Mouse (Mus musculus): ENCODE measurements around the gene Cd274. TPM values are rescaled to one million over a fixed set of nuclear protein-coding genes. Genes with fewer than 3 reads are reported as not detected.
A peak's percentile ranks its signal among the peaks of the same experiment; 100 is the strongest.

The Cd274 gene
- polyA plus RNA-seq, 2 experiments, result 0.10 to 0.47 TPM

GRCm38 (mm10) chr19:29344868-29345267 is 22.4 kb upstream of the Cd274 start:
- no peak overlapping the region for H3K9ac ChIP-seq (ENCODE audit: low read depth, low read length, severe bottlenecking)
- H3K9me3 ChIP-seq (ENCODE audit: control insufficient read depth, low read length), result no peaks in the 10 kb centered on the region
- no peak for ATAC-seq (ENCODE audit: low FRiP score, low read depth)
- no peak overlapping the region for H3K4me3 ChIP-seq (replicated peaks; ENCODE audit: low read length)
- DNase-seq (ENCODE audit: low spot score), result no peak
- no peak for TF ChIP-seq POLR2A (IDR thresholded peaks at IDR 0.05; ENCODE audit: borderline replicate concordance, extremely low read depth, insufficient read depth, insufficient read length)
- H3K4me2 ChIP-seq (replicated peaks; ENCODE audit: low read depth, low read length, severe bottlenecking), result no peak overlapping the region
- H3K27ac ChIP-seq (replicated peaks; ENCODE audit: low read depth, low read length), result no peak overlapping the region
- no peaks in the 10 kb centered on the region for H3K27me3 ChIP-seq (ENCODE audit: control insufficient read depth, insufficient read depth, low read length)
- peaks cover 2% of the 10 kb centered on the region; the same call in 1 of the 2 replicates for H3K36me3 ChIP-seq (ENCODE audit: control insufficient read depth, insufficient read depth, low read length)
- H3K4me1 ChIP-seq (ENCODE audit: control insufficient read depth, insufficient read depth, low read length), result no peaks in the 10 kb centered on the region

- H3K36me3 ChIP-seq (ENCODE audit: control insufficient read depth, insufficient read depth, low read length), result peaks cover 5% of the 10 kb centered on the region; the same call in 1 of the 2 replicates
- DNase-seq (ENCODE audit: low spot score) (no peak), ATAC-seq (ENCODE audit: low FRiP score, low read depth) (no peak)
- H3K4me1 ChIP-seq (ENCODE audit: control insufficient read depth, insufficient read depth, low read length), result no peaks in the 10 kb centered on the region
- no peak overlapping the region for H3K9ac ChIP-seq (ENCODE audit: low read depth, low read length, severe bottlenecking)
- TF ChIP-seq POLR2A (IDR thresholded peaks at IDR 0.05; ENCODE audit: borderline replicate concordance, extremely low read depth, insufficient read depth, insufficient read length), result no peak
- WGBS, result 74% methylated on average over 6 of the region's 6 CpGs
- no peak overlapping the region for H3K27ac ChIP-seq (replicated peaks; ENCODE audit: low read depth, low read length)
- H3K9me3 ChIP-seq (ENCODE audit: control insufficient read depth, low read length), result no peaks in the 10 kb centered on the region
- H3K4me2 ChIP-seq (replicated peaks; ENCODE audit: low read depth, low read length, severe bottlenecking), result no peak overlapping the region
- no peak overlapping the region for H3K4me3 ChIP-seq (replicated peaks; ENCODE audit: low read length)
- H3K27me3 ChIP-seq (ENCODE audit: control insufficient read depth, insufficient read depth, low read length), result no peaks in the 10 kb centered on the region
Observed at GRCm38 (mm10) chr19:29345636-29346035, 21.6 kb upstream of the Cd274 start.

GRCm38 (mm10) chr19:29350991-29351390 is 16.3 kb upstream of the Cd274 start:
- H3K4me3 ChIP-seq (replicated peaks; ENCODE audit: low read length), result no peak overlapping the region
- no peak overlapping the region for H3K27ac ChIP-seq (replicated peaks; ENCODE audit: low read depth, low read length)
- no peak overlapping the region for H3K4me2 ChIP-seq (replicated peaks; ENCODE audit: low read depth, low read length, severe bottlenecking)
- 59% methylated on average over 5 of the region's 5 CpGs for WGBS
- H3K4me1 ChIP-seq (ENCODE audit: control insufficient read depth, insufficient read depth, low read length), result no peaks in the 10 kb centered on the region
- DNase-seq (ENCODE audit: low spot score) (no peak), ATAC-seq (ENCODE audit: low FRiP score, low read depth) (no peak)
- H3K36me3 ChIP-seq (ENCODE audit: control insufficient read depth, insufficient read depth, low read length), result peaks cover 5% of the 10 kb centered on the region; the same call in 1 of the 2 replicates
- no peak for TF ChIP-seq POLR2A (IDR thresholded peaks at IDR 0.05; ENCODE audit: borderline replicate concordance, extremely low read depth, insufficient read depth, insufficient read length)
- no peaks in the 10 kb centered on the region for H3K9me3 ChIP-seq (ENCODE audit: control insufficient read depth, low read length)
- H3K9ac ChIP-seq (ENCODE audit: low read depth, low read length, severe bottlenecking), result no peak overlapping the region
- H3K27me3 ChIP-seq (ENCODE audit: control insufficient read depth, insufficient read depth, low read length), result no peaks in the 10 kb centered on the region

GRCm38 (mm10) chr19:29354895-29355877 is 12.1 kb upstream of the Cd274 start:
- DNase-seq (ENCODE audit: low spot score) (peak; percentile 95), ATAC-seq (ENCODE audit: low FRiP score, low read depth) (peak; percentile 79)
- no peaks in the 10 kb centered on the region for H3K4me1 ChIP-seq (ENCODE audit: control insufficient read depth, insufficient read depth, low read length)
- H3K36me3 ChIP-seq (ENCODE audit: control insufficient read depth, insufficient read depth, low read length), result no peaks in the 10 kb centered on the region; the same call in 1 of the 2 replicates
- H3K4me3 ChIP-seq (replicated peaks; ENCODE audit: low read length), result peak overlapping the region; percentile 28
- H3K4me2 ChIP-seq (replicated peaks; ENCODE audit: low read depth, low read length, severe bottlenecking), result peak overlapping the region; percentile 67
- peak overlapping the region; percentile 21; the same call in 1 of the 2 replicates for H3K9ac ChIP-seq (ENCODE audit: low read depth, low read length, severe bottlenecking)
- H3K27ac ChIP-seq (replicated peaks; ENCODE audit: low read depth, low read length), result no peak overlapping the region
- WGBS, result 5% methylated on average over 20 of the region's 20 CpGs
- H3K27me3 ChIP-seq (ENCODE audit: control insufficient read depth, insufficient read depth, low read length), result no peaks in the 10 kb centered on the region
- no peak for TF ChIP-seq POLR2A (IDR thresholded peaks at IDR 0.05; ENCODE audit: borderline replicate concordance, extremely low read depth, insufficient read depth, insufficient read length)
- H3K9me3 ChIP-seq (ENCODE audit: control insufficient read depth, low read length), result no peaks in the 10 kb centered on the region

- no peak overlapping the region for H3K9ac ChIP-seq (ENCODE audit: low read depth, low read length, severe bottlenecking)
- 0 out of 2 replicates have a peak, but pooled peaks cover 3% of the 10 kb centered on the region for H3K4me1 ChIP-seq (ENCODE audit: control insufficient read depth, insufficient read depth, low read length)
- DNase-seq (ENCODE audit: low spot score), result no peak
- no peak overlapping the region for H3K27ac ChIP-seq (replicated peaks; ENCODE audit: low read depth, low read length)
- no peaks in the 10 kb centered on the region; the same call in 1 of the 2 replicates for H3K36me3 ChIP-seq (ENCODE audit: control insufficient read depth, insufficient read depth, low read length)
- whole genome bisulfite sequencing, result 84% methylated on average over 11 of the region's 11 CpGs
- no peak for ATAC-seq (ENCODE audit: low FRiP score, low read depth)
- H3K27me3 ChIP-seq (ENCODE audit: control insufficient read depth, insufficient read depth, low read length), result no peaks in the 10 kb centered on the region
- no peak for TF ChIP-seq POLR2A (IDR thresholded peaks at IDR 0.05; ENCODE audit: borderline replicate concordance, extremely low read depth, insufficient read depth, insufficient read length)
- no peak overlapping the region for H3K4me3 ChIP-seq (replicated peaks; ENCODE audit: low read length)
- no peaks in the 10 kb centered on the region for H3K9me3 ChIP-seq (ENCODE audit: control insufficient read depth, low read length)
- H3K4me2 ChIP-seq (replicated peaks; ENCODE audit: low read depth, low read length, severe bottlenecking), result no peak overlapping the region
Observed at GRCm38 (mm10) chr19:29356281-29356680, 11.0 kb upstream of the Cd274 start.

All from limb, embryonic 14.5 days (tissue).